Comparison of ENCODE assay signal across 20 mouse cellular contexts in the genomic region with DNA sequence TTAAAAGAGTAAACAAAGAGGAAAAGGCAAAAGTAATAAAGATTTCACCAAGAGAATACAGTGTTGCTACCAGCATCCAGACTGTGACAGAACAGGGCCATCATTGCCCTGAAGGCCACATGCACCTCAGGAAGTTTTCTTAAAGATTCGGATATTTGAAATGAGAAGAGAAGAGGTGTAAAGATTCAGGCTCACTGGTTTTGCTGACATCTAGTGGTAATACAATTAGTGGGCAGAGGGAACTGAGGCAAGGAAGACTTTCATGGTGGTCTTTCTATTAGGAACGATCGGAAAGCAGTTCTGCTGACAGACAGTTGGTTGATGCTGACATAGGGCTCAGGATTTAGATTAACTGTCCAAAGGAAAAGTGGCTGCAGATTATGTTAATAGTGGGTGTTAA.
DNase-seq lines count a peak whose midpoint lies in the region; ATAC-seq and TF ChIP-seq lines count a peak whose summit lies in the region.
"Had no signal": no experiment of that assay in that cellular context is flagged by ENCODE, and none has a peak within 500 bp of the region (broad histone marks: within the 10 kb centered on the region; RNA-seq: fewer than 3 reads in every experiment).

No protein-coding gene starts in this region.

- intact Hi-C loops in heart, adult 2 months (cut with DNase I), result no loop called here

- H3K4me3 ChIP-seq in heart, adult 2 months, result no peak overlapping the region
- no peak overlapping the region for H3K4me3 ChIP-seq in heart, embryonic 11.5 days (ENCODE audit: low read depth, low read length)
- H3K4me3 ChIP-seq in lung, postnatal 0 days (ENCODE audit: low read depth, low read length), result no peak overlapping the region
- no peak overlapping the region for H3K4me3 ChIP-seq in cortical plate, adult 2 months (ENCODE audit: insufficient read depth, low read length)
- H3K4me3 ChIP-seq: heart, embryonic 10.5 days; limb, embryonic 13.5 days; liver, embryonic 13.5 days; stomach, embryonic 15.5 days had no signal

- no peaks in the 10 kb centered on the region for H3K9me3 ChIP-seq in heart, embryonic 11.5 days (replicated peaks; ENCODE audit: control insufficient read depth, low read length)
- H3K9me3 ChIP-seq in lung, postnatal 0 days (ENCODE audit: low read length), result no peaks in the 10 kb centered on the region
- H3K9me3 ChIP-seq: heart, embryonic 10.5 days; limb, embryonic 13.5 days; liver, embryonic 13.5 days; stomach, embryonic 15.5 days had no signal

- 64% methylated on average over 3 of the region's 3 CpGs for WGBS in heart, adult 2 months
- 59% methylated on average over 3 of the region's 3 CpGs for WGBS in heart, embryonic 11.5 days (ENCODE audit: insufficient replicate concordance)
- WGBS in lung, postnatal 0 days, result 47% methylated on average over 3 of the region's 3 CpGs

- H3K27ac ChIP-seq in heart, adult 2 months, result no peak overlapping the region
- no peak overlapping the region for H3K27ac ChIP-seq in heart, embryonic 11.5 days (ENCODE audit: low read depth, low read length)
- H3K27ac ChIP-seq in lung, postnatal 0 days (ENCODE audit: low read length), result no peak overlapping the region
- H3K27ac ChIP-seq in cortical plate, adult 2 months (ENCODE audit: insufficient read depth, low read length), result no peak overlapping the region
- H3K27ac ChIP-seq: heart, embryonic 10.5 days; limb, embryonic 13.5 days; liver, embryonic 13.5 days; stomach, embryonic 15.5 days had no signal

- H3K79me2 ChIP-seq in heart, adult 2 months (replicated peaks; ENCODE audit: control insufficient read depth, insufficient read depth, low read length), result no peaks in the 10 kb centered on the region

- no peak for DNase-seq in heart, adult 2 months
- DNase-seq in lung, postnatal 0 days (ENCODE audit: low spot score), result no peak
- no peak for DNase-seq in lung, postnatal 25 days (ENCODE audit: low spot score)
- DNase-seq in embryo, embryonic 9.5 days (ENCODE audit: extremely low spot score), result peak; percentile 1
- DNase-seq in spleen, adult 18-20 months, result no peak
- no peak for DNase-seq in cerebellum, adult 11 months
- DNase-seq: adrenal gland, postnatal 10 days; cerebellum, adult 18-20 months; cerebellum, postnatal 25 days; heart, postnatal 10 days; kidney, adult 9 months; kidney, postnatal 4 days; liver, embryonic 13.5 days had no signal

- no peak overlapping the region for H3K9ac ChIP-seq in heart, adult 2 months (ENCODE audit: low read depth, low read length)
- no peak overlapping the region for H3K9ac ChIP-seq in heart, embryonic 11.5 days (ENCODE audit: low read depth, low read length)
- H3K9ac ChIP-seq in lung, postnatal 0 days (replicated peaks; ENCODE audit: low read depth), result no peak overlapping the region
- H3K9ac ChIP-seq: limb, embryonic 13.5 days; liver, embryonic 13.5 days; stomach, embryonic 15.5 days had no signal

- no peak for ATAC-seq in heart, embryonic 11.5 days (replicated peaks; ENCODE audit: insufficient number of reproducible peaks, low FRiP score, low TSS enrichment)
- no peak for ATAC-seq in lung, postnatal 0 days
- ATAC-seq: inflammation-experienced regulatory T-cells, adult 6 months; Patski had no signal

- no peaks in the 10 kb centered on the region for H3K36me3 ChIP-seq in heart, adult 2 months (ENCODE audit: control insufficient read depth, insufficient read depth, low read length)
- H3K36me3 ChIP-seq in heart, embryonic 11.5 days (ENCODE audit: control insufficient read depth, insufficient read depth, low read length), result no peaks in the 10 kb centered on the region
- H3K36me3 ChIP-seq in lung, postnatal 0 days (ENCODE audit: insufficient read depth, low read length), result no peaks in the 10 kb centered on the region
- H3K36me3 ChIP-seq: heart, embryonic 10.5 days; limb, embryonic 13.5 days; liver, embryonic 13.5 days; stomach, embryonic 15.5 days had no signal

- TF ChIP-seq EP300 in heart, adult 2 months (IDR thresholded peaks at IDR 0.05; ENCODE audit: insufficient read depth, low read depth, low read length), result no peak
- no peak for TF ChIP-seq EP300 in lung, postnatal 0 days (IDR thresholded peaks at IDR 0.05)

- TF ChIP-seq POLR2A in heart, adult 2 months (IDR thresholded peaks at IDR 0.05; ENCODE audit: insufficient read depth, low read depth, low read length), result no peak
- TF ChIP-seq POLR2A in cortical plate, adult 2 months (IDR thresholded peaks at IDR 0.05; ENCODE audit: extremely low read depth, insufficient read depth, low read length), result no peak

- H3K4me1 ChIP-seq in heart, adult 2 months (ENCODE audit: control insufficient read depth, insufficient read depth, low read length), result no peaks in the 10 kb centered on the region
- no peaks in the 10 kb centered on the region for H3K4me1 ChIP-seq in heart, embryonic 11.5 days (ENCODE audit: control insufficient read depth, insufficient read depth, low read length)
- H3K4me1 ChIP-seq in lung, postnatal 0 days (ENCODE audit: insufficient read depth, low read depth, low read length), result no peaks in the 10 kb centered on the region
- no peaks in the 10 kb centered on the region for H3K4me1 ChIP-seq in cortical plate, adult 2 months (ENCODE audit: control insufficient read depth, insufficient read depth, low read length)
- H3K4me1 ChIP-seq: heart, embryonic 10.5 days; limb, embryonic 13.5 days; liver, embryonic 13.5 days; stomach, embryonic 15.5 days had no signal

- no peaks in the 10 kb centered on the region for H3K27me3 ChIP-seq in heart, adult 2 months (ENCODE audit: control insufficient read depth, insufficient read depth, low read length)
- no peaks in the 10 kb centered on the region for H3K27me3 ChIP-seq in heart, embryonic 11.5 days (ENCODE audit: control insufficient read depth, insufficient read depth, low read length)
- no peaks in the 10 kb centered on the region for H3K27me3 ChIP-seq in lung, postnatal 0 days (replicated peaks; ENCODE audit: insufficient read depth, low read length)
- H3K27me3 ChIP-seq: limb, embryonic 13.5 days; liver, embryonic 13.5 days; Patski; stomach, embryonic 15.5 days had no signal

- peak; percentile 32 for TF ChIP-seq CTCF in heart, adult 2 months (IDR thresholded peaks at IDR 0.05)
- TF ChIP-seq CTCF in lung, postnatal 0 days (IDR thresholded peaks at IDR 0.05), result peak; percentile 37
- TF ChIP-seq CTCF in cortical plate, adult 2 months (IDR thresholded peaks at IDR 0.05; ENCODE audit: extremely low read depth, insufficient read depth, low read length), result peak; percentile 15; the same call in 1 of the 2 replicates

- H3K4me2 ChIP-seq in heart, embryonic 11.5 days, result no peak overlapping the region
- H3K4me2 ChIP-seq in lung, postnatal 0 days (replicated peaks; ENCODE audit: low read depth, low read length), result no peak overlapping the region
- H3K4me2 ChIP-seq: limb, embryonic 13.5 days; liver, embryonic 13.5 days; stomach, embryonic 15.5 days had no signal
